Mouse (Mus musculus) lung, postnatal 0 days (tissue): ENCODE data around the gene Slc25a19.

ENCODE experiments used
- CTCF ChIP-seq: IDR thresholded peaks from 2 replicates; pipeline ENCODE4 v1.5.1; 2016; ENCODE audit warnings: antibody characterized with exemption, mild to moderate bottlenecking
- EP300 ChIP-seq: IDR thresholded peaks from 2 replicates; pipeline ENCODE4 v1.6.1; 2016; ENCODE audit warnings: antibody characterized with exemption, mild to moderate bottlenecking, control low read depth

GRCm38 (mm10) chr11:115631505-115631890, 3.4 kb upstream of the Slc25a19 start:
- TF ChIP-seq CTCF (peak; percentile 83), EP300 (no peak)
